Mouse (Mus musculus) adrenal gland (tissue): ENCODE data around the gene Tmem231.
"Not testable (repeated sequence)": the region's sequence is repeated elsewhere in the genome, so short reads cannot be mapped to it uniquely, and the experiment has no call there.

Source experiments
- intact Hi-C: fragments of 180-260 bp; cut with DNase I; formaldehyde crosslinking; loops from one replicate; pipeline ENCODE4 v1.15.1; 2025

Gene Tmem231

DNA sequence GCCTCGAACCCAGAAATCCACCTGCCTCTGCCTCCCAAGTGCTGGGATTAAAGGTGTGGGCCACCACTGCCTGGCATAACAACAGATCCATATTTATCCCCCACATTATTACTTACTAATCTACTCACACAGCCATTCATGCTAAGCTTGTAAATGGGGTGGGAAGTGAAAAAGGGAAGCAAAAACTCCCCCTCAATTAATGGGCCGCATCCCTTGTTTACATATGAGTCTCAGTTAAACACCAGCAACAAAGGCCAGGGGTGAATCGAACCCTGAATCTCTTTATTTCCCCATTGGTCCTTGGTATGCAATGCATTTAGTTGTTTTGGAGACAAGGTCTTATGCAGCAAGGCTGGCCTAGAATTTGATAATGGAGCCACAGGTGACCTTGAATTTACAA lies 17.2 kb upstream of the Tmem231 start:
- intact Hi-C loops, result no loop called here

DNA sequence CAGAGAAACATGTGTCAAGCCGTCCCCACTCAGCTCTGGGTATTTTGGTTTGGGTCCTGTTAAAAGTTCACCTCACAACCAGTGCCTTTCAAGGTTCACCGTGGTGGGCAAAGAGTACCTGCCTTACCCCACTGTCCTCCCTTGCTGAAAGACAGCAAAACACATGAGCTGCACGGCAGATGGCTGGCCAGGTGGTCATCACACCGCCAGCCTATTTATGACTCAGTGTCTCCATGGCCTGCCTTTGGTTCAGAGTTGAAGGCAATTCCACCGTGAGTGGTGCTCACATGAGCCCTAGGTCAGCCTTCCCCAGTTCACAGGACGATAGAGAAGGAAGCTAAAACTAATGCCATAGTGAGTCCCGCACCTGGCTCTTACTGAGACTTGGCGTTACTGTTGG lies 14.3 kb upstream of the Tmem231 start:
- intact Hi-C loops, result no loop called here

DNA sequence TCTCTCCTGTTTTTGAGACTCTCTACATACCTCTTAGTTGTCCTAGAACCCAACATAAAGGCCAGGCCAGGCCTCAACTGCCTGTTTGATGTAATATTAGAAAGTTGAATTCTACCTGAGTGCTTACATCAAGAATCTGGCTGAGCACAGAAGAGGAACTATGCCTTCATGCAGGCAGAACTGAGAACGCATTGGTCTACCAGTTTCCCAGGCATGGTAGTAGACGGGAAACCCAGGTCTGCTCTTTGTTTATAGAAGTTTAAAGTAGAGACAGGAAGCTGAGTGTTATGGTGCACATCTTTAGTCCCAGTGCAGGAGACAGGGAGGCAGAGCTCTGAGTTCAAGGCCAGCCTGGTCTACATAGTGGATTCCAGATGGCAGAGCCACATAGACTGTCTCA lies 13.5 kb upstream of the Tmem231 start:
- intact Hi-C loops, result no loop called here

DNA sequence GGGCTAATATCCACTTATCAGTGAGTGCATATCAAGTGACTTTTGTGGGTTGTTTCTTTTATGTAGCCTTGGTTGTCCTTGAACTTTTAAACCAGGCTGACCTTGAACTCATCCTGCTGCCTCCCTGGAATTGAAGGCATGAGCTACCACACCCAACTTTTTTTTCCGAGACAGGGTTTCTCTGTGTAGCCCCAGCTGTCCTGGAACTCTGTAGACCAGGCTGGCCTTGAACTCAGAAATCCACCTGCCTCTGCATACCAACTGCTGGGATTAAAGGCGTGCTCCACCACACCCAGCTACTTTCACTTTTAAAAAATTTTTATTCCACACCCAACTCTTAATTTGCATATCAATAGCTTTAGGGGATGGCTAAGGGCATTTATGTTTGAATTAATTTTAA lies 9.9 kb upstream of the Tmem231 start:
- intact Hi-C loops, result loop anchor here (5.0 kb wide), 1 partner anchor 49 kb away; the partner anchor contains the start of gene Adat1

DNA sequence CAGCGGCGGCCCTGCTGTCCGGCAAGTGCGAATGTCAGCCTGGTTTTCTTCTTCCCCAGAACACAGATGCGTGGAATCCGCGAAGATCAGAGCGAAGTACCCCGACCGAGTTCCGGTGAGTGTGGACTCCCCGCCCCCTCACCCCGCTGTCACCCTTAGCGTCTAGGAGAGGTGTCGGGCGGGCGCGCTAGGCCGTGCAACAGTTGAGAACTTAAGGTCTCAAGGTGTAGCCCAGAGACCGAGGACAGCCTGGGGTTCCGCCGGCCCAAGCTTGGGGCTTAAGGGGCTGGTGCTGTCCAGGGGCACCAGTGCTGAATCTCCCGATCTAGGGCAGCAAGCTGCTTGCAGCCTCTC lies 7.4 kb upstream of the Tmem231 start:
- intact Hi-C loops, result loop anchor here (5.0 kb wide), 1 partner anchor 51 kb away; the partner anchor contains the start of gene Adat1

DNA sequence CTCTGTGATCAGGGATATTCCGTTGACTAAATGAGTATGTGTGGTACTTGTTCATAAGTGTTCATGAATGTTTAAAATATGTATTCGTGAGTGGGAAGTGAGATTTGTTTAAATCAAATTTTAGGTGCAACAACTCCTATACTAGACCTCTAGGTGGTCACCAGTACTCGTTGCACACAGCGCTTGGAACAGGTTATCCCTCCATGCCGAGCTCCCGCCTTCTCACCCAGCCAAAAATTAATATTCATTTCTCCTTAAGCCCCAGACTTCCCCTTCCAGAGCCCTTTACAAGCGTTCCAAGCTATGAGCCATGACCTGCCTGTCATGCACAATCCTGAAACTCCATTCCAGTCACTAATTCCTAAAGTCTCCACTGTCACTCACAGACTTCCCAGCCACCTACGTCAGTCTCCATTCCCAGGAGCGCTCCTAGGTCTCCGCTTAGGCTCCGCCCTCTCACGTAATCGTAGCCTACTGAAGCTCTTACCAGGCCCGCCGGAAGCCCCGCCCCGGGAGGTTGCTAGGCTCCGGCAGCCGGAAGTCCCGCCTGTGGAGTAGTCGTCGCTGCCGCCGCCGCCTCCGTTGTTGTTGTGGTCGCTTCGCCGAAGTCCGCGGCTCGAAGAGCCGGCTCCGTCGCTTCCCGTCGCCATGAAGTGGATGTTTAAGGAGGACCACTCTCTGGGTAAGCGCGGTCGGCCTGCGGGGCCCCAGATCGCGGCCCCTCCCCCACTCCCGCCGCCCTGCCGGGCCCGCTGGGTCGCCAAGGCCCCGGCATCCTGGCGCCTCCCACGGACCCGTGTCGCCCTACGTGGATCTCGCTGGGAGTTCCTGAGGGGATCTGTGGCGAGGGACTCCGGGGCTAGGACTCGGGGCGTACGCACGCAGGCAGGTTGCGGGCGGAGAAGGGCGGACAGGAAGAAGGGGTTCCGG lies 6.8 kb upstream of the Tmem231 start, which contains the start of gene Gabarapl2:
Gabarapl2 (plus strand) TSS at position 533 of the 930 bp plus-strand sequence.
- intact Hi-C loops, result loop anchor here (5.0 kb wide), 1 partner anchor 52 kb away; the partner anchor contains the start of gene Adat1

DNA sequence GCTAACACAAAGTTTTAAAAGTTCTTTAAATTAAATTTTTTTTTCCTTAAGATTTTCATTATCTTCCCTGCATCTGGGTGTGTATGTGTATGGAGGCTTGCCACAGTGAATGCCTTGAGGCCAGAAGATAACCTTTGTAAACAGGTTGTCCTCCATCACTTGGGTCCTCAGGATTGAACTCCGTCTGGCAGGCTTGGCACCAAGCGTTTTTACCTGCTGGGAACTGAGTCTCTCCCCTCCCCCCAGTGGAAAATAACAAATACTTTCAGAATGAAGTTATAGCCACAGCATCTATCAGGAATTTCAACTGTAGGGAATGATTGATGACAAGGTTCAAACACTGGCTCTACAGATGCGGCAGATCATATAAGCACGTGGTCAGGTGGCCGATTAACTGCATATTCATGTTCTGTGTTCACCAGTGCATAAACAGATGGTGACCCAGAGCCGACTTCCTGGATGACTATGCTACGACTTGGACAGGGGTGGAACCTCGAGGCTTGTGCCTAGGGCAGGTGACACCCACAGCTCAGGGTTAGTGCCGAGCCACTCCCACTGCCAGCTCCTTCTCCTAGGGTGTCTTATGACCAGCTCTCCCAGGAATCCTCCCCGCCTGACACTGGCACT lies 5.9 kb upstream of the Tmem231 start:
- intact Hi-C loops, result loop anchor here (5.0 kb wide), 1 partner anchor 53 kb away; the partner anchor contains the start of gene Adat1

DNA sequence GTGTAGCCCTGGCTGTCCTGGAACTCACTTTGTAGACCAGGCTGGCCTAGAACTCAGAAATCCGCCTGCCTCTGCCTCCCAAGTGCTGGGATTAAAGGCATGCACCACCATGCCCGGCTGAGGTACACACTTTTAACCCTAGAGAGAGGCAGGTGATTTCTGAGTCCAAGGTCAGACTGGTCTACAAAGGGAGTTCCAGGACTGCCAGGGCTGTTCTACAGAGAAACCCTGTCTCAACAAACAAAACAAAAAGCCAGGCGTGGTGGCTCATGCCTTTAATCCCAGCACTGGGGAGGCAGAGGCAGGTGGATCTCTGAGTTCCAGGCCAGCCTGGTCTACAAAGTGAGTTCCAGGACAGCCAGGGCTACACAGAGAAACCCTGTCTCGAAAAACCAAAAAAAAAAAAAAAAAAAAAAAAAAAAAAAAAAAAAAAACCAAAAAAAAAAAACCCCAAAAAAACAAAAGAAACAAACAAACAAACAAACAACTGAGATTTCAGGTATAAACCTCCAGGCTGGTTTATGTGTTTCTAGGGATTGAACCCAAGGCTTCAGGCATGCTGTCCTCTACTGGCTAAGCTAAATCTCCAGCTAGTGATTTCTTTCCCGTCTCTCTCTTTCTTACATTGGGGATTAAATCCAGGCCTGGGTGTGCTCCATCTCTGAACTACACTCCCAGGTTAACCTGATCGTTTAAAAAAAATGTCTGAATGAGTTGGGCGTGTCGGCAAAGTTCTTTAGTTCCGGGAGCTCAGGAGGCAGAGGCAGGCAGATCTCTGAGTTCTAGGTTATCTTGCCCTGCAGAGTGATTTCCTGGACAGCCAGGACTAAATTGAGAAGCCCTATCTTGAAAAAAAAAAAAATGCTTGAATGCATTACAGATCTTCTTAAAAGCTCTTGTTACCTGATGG lies 4.7 kb upstream of the Tmem231 start:
- intact Hi-C loops, result not testable (repeated sequence)

DNA sequence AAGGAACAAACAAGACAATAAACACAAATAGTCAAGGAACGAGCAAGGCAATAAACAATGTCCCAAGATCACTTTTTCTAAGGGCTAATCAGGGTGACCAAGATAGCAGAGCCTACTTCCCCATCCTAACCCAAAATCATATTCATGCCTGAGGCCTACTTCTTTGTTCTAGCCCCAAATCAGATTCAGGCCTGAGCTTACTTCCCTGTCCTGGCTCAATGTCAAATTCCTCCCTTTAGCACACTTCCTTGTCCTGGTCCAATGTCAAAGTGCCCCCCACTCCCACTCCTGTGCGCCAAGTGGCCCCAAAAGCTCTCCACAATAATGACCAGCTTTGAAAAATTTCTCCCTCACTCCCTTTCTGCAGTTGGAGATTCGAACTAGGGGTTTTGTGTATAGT lies 3.5 kb upstream of the Tmem231 start:
- intact Hi-C loops, result no loop called here

DNA sequence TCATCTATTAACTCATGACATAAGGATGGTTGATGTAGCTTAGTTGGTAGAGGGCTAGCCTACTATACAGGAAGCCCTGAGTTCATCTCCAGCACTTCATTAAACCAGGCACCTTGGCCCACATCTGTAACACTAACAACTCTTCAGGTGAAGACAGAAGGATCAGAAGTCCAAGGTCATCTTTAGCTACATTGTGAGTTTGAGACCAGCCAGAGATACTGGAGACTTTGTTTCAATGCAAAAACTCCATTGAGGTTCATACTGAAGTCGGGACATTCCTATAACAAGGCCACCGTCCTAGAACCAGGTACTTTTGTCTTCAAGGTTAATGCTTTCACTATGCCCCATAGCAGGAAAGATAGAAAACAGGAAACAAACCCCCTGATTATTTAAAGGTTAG lies 520 bp upstream of the Tmem231 start:
- intact Hi-C loops, result no loop called here

DNA sequence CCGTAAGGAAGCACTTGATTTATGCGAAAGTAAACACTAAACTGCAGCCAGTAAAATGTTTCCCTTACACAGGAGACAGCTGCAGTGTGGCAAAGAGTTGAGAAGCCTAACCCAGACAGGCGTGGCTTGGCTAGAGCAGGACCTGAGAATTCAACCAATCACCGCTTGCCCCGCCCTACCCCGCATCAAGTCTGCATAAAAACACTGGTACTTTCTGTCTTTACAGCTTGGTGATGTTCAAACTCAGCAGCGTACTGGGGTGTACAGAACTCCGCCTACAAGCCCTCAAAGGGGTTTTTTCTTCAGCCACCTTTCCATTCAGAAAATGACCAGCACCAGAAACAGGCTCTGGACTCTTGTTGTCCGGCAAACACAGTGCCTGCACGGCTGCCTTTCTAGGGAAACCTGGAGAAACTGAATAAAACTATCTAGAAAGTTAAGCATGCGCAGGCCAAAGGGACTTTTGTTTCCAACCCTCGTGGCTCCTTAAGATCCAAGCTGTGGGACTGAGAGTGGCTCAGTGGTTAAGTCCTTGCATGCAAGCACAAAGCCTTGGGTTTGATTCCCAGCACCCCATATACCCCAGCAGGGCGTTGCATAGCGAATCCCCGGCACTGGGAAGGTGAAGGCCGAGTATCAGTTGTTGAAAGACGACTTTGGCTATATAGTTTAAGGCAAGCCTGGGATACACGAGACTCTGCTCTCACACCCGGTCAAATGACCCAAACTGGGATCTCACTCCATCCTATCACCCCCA lies 923 bp downstream of the Tmem231 start:
- intact Hi-C loops, result no loop called here

DNA sequence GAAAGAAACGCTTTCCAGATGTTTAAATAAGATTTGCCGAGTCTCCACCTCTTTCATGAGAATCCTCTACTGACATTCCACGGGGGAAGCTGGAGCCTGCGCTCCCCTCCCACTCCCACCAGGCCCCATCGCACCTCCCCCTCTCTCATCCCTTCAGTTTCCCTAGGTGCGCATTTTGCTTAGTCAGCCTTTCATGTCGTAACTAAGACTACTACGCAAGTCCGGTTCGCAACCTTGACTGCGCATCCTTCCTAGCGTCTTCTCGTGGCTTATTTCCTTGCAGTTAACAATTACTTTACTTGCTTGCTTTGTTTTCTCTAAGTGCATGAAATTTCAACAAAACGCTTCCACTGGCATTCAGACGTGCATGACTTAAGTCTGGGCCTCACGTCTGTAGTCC lies 2.0 kb downstream of the Tmem231 start:
- intact Hi-C loops, result no loop called here

DNA sequence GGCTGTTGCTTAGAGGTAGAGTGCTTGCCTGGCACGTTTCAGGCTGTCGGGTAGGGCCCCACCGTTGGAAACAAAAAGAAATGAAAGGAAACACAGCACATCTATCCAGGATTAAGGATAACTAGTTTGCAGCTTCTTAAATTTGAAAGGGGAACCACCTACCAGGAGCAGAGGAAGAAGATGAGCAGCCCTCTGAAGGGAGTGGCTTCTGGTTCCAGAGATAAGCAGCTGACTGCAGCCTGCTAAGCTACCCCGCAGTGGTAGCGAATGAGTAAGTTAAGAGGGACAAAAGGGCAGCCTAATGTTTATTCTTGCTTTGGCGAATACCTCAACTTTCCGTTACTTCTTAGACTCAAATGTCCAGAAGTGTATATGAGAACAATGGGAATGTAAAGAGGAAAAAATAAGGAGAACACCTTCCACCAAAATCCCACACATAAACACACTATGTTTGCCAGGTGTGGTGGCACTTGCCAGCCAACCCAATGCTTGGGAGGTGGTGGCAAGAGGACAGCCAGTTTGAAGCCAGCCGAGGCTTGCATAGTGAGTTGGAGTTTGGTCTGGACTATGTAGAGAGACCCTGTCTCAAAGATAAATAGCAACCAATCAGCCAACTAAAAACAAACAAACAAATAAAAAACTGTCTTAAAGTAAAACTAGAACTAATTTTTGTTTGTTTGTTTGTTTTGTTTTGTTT lies 3.9 kb downstream of the Tmem231 start:
- intact Hi-C loops, result no loop called here

DNA sequence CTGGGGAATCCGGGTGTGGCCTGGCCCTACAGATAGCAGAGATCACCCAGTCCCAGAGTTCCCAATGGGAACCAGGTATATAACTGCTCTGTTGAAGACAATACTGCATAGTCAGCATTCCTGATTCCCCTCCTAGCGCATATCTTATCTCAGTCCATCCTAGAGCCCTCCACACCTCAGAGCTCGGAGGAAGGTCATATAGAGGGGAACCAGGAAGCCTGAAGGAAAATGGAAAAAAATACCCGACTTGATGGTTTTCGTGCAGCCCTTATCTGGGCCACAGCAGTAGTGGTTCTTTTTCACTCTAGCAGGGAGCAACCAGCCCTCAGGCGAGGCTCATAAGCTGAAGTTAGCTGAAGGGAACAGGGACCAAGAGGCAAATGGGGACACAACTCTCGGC lies 8.7 kb downstream of the Tmem231 start:
- intact Hi-C loops, result loop anchor here (5.0 kb wide), 1 partner anchor 43 kb away; no protein-coding TSS in a partner anchor

DNA sequence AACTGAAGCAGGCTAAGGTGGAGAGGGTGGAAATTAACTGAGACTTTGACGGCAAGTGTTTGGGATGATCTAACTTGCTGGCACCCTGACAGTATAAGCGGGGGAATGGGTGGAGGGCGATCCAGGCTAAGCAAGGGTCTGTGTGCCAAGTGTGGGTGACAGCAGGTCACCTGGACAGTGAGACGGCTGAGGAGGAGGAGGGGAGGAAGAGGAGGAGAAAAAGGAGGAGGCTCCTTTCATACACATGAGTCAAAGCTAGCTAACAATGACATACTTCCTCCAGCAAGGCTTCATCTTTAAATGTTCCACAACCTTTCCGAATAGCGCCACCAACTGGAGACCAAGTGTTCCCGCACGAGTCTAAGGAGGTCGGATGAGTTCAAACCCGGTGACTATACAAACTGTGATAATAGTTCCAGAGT lies 10.3 kb downstream of the Tmem231 start:
- intact Hi-C loops, result loop anchor here (5.0 kb wide), 1 partner anchor 41 kb away; no protein-coding TSS in a partner anchor

DNA sequence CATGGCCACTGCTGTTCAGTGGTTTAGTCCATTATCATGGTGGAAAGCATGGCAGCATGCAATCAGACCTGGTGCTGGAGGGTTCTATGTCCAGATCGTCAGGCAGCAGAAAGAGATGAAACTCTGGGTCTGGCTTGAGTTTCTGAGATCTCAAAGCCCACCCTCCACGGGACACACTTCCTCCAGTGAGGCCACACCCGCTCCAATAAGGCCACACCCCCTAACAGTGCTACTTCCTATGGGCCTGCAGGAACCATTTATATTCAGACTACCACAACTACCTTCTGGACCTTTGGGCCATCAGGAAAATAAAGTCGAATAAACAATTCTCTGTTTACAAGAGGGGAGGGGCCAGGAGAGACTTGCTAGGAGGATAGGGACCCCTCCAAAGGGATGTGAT lies 12.7 kb downstream of the Tmem231 start:
- intact Hi-C loops, result loop anchor here (5.0 kb wide), 1 partner anchor 39 kb away; no protein-coding TSS in a partner anchor

DNA sequence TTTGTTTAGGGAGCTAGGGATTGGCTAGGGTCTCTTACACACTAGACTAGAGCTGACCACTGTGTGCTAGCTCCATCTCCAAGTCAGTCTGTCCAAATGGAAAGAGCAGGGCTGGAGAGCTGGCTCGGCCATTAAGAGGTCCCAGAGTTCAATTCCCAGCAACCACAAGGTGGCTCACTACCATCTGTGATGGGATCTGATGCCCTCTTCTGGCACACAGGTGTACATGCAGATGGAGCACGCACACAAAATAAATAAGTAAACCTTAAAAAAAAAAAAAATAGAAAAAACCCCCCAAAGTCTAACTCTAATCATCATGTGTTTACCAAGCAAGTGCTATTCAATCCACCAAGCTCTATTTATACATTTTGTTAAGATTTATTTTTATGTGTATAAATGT lies 14.0 kb downstream of the Tmem231 start:
- intact Hi-C loops, result loop anchor here (5.0 kb wide), 1 partner anchor 37 kb away; no protein-coding TSS in a partner anchor

DNA sequence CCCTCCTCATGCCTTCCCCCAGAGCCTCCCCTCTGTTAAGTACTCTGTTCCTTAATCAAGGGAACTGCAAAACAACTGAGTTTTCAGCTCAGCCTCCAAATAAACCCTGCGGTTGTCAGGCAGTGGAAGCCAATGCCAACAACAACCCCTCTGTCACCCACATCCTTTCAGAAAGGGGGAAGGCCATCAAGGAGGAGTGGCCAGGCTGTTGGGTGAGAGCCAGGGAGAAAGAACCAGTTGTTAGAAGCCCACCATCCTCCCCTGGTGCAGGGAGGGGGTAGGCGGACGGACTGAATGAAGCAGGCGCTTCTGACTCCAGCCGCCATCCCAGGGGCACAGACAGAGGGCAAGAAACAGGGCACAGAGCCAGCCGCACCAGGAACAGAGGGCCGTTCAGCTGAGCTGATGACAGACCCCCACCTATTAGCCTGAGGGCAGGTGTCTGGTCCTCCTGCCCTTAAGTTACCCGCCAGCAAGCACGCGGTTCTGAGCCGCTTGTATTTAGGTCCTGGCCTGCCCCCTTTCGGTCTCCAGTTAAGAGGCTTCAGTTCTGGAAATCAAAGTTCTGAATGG lies 20.7 kb downstream of the Tmem231 start:
- intact Hi-C loops, result no loop called here

DNA sequence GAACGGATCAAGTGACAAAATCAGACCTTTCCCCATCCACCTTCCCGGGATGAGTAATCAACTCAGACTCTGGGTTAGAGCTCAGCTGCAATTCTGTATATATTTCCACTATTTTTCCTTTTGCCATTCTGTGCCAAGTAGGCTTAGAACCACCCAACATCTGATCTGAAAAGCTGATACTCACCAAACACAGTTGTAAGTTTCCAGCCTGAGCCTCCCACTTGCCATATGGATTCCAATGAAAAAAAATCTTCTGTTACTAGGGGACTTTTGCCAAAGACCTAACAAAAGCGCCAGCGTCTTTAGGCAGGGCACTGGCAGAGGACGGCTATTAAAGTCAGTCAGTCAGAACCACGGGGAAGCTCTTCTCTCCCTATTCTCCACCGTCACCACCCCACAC lies 22.1 kb downstream of the Tmem231 start:
- intact Hi-C loops, result no loop called here
